Mouse (Mus musculus): ENCODE data around the gene Zfp3.

Zfp3 gene

DNA sequence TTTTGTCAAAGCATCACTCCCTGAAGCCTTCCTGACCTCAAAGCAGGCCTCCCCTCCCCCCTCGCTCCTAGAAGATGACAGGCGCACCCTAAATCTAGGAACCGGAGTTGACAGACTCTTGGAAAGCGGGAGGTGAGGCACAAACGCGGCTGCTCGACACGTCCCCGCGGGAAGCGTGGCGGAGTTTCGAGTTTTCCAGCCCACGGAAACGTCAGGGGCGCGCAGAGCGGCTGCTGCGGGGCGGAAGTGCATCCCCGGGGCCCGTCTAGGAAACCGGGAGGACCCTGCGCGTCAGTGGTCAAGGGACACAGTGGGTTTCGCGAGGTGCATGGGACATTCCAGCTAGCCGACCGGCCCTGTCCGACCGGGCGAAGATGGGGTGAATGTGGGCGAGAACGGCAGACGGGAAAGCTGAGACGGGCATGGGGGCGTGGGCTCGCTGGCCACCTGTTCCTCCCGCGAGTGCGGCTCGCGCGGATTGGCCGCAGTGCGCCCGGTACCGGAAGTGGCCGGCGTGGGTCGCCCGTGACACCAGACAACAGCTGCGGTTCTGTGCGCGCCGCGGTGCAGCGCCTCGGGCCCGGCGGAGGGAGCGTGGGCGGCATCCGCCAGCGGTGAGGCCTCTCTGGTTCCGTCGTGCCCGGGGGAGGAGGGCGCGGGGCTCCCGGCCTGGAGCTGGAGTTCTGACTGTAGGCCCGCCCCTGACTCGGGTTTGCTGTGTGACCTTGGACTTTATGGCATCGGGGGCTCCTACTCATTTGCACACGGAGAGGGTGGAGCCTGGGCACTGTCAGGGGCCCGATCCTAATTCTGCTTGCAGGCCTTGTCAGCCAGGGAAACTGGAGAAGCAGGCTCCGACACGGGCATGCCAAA lies at the start of gene Zfp3:
Gene Zfp3 (plus strand): TSS at position 274 of the 873 bp plus-strand sequence.
- peak; percentile 32 for DNase-seq (ENCODE audit: low read depth, low spot score)

DNA sequence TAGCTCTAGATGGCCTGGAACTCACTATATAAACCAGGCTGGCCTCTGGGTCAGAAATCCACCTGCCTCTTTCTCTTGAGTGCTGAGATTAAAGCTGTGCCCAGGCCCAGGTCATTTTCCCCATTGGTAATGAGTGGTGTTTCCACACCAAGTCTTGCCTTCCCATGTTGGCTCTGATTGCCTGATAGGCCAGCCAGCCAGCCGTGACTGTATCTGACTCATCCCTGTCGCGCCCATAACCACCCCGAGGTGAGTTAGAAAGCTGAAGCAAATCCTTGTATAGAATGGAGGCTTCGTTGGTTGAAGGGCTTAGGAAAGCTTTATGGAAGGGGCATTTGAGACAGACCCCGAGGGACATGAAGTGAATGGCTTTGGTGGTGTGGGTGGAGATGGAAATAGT lies 48.2 kb upstream of the Zfp3 start:
- peak; percentile 81 for DNase-seq (ENCODE audit: low read depth, low spot score)

DNA sequence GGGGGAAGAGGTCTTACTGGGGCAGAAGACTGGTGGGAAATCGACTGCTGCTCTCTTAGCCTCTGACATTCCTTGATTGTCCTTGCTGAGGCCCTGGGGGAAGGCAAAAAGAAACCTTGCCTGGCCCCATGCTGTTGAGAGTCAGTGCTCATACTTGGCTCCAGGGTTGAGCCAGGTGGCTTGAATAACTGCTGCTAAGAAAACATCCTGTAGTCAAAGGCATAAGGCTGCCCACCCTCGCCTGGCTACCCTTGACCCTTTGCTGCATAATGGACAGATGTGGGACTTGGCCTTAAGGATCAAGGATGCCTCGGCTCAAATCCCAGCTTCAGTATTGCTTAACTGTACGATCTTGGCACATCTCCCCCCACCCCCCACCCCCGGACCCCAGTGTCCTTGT lies 45.5 kb upstream of the Zfp3 start:
- no peak for DNase-seq (ENCODE audit: low read depth, low spot score)

DNA sequence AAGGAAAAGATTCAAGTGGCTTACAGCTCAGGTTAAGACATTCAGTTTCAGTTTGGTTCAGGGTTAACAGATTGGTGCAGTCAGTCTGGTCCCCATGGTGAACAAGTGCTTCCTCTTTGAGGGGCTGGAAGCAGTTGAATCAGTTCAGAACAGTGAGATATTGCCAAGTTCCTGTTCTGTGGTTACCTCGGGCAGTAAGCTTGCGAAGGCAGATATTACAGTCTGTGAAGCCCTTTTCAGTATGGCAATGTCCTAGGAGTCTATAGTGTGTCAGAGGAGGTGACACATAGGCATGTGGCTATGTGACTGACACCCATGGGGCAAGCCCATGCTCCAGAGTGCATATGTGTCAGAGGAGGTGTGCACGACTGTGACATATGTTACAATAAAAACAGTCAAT lies 43.4 kb upstream of the Zfp3 start:
- DNase-seq (ENCODE audit: low read depth, low spot score): no peak

DNA sequence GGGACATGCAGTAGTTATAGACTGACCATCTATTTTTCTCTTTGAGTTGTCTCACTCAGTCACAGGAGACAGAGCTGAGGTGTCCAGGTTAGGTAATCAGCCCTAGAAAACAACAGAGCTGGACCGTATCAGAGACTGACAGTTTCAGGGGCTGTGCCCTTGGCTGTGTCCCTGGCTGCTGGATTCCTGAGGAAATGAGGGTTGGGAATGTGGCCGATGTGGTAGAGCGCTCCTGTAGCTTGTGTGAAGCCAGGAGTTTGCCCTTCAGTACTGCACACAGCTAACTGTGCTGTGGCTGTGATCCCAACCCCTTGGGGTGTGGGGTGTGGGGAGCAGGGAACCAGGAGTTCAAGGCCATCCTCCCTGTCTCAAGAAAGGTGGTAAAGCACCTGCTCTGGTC lies 42.9 kb upstream of the Zfp3 start:
- DNase-seq (ENCODE audit: low read depth, low spot score): no peak

DNA sequence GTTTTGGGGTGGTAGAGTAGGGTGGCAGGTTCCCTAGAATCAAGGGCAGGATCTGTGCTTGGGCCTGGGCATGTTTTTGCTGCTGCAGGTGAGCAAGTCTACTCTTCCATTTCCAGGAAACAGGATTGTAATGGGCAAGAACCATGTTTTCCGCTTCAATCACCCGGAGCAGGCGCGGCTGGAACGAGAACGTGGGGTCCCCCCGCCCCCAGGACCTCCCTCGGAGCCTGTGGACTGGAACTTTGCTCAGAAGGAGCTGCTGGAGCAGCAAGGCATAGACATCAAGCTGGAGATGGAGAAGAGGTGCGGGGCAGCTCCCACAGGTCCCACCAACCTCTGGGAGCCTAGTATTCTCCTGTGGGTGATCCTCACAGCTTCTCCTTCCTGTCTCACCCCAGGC lies 39.3 kb upstream of the Zfp3 start:
- no peak for DNase-seq (ENCODE audit: low read depth, low spot score)

DNA sequence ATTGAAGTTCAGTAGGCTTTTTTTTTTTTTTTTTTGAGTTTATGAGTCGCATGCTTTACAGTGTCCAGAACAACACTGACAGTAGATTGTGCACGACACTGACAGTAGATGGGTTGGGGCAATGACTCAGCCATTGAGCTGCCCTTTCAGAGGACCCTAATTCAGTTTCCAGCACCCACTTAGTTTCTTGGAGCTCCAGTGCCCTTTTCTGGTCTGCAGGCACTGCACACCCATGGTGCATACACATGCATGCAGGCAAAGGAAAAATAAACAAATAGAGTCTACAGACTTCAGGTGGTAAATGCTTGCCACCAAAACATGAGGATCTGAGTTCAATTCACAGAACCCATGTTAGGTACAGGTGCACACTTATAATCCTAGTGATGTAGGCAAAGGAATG lies 37.4 kb upstream of the Zfp3 start:
- no peak for DNase-seq (ENCODE audit: low read depth, low spot score)

DNA sequence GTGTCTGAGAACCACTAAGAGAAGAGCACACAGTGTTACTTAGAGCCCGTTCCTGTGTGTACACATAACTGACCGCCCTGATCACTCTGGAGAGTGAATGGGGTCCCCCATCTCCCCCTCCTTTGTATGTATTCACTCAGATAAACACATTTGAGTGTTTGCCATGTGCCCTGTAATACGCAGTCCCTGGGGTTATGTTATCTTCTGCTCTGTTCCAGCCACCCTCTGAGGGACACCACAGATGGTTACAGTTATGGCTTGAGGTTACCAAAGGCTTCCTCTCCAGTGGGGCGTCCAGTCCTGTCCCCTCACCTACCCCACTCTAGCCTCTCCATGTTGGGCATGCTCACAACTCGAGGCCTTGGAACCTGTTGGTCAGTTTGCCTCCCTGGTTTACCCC lies 36.6 kb upstream of the Zfp3 start:
- no peak for DNase-seq (ENCODE audit: low read depth, low spot score)

DNA sequence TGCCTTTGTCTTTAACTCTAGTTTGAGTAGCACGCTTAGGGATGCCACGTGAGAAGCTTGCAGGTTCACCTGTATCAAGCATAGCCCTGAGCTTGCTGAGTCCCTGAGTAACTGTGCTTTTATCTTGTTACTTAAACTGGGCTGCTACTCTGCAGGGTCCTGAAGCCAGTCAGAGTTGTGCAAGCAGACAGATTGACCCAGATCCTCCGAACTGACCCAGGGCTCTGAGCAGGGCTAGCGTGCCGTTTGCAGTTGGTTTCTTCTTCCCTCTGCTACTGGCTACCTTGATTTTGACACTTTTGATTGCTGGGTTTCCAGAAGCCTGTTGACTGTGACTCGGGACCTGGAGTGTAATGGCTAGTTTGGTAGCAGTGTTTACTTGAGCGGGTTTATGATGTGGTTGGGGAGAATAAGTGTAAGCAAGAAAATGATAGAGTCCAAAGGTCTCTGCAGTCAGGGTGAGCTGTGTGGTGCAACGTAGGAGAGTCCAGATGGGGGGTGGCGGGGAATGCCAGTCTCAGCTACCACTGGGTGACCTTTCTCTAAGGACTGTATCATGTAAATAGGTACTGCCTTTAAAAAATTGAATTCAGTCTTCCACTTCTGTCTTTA lies 33.5 kb upstream of the Zfp3 start:
- no peak for DNase-seq (ENCODE audit: low read depth, low spot score)

DNA sequence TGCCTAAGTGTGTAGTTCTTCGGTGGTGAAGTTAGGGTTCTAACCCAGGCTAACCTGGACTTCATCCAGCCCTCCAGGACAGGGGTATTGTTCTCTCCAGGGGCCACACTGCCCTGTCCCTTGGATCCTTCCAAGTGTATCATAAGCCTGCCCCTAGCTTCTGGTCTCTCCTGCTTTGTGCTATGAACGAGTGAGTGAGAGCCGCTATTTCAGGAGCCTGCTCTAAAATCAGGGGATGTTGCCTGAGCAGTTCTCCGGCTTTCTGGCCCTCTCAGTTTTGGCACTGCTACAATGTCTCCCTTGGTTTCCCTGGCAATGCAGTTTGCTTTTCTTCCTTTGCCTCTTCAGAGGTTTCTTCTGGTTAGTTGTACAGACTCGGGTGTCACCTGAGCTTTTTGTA lies 32.8 kb upstream of the Zfp3 start:
- DNase-seq (ENCODE audit: low read depth, low spot score): no peak

DNA sequence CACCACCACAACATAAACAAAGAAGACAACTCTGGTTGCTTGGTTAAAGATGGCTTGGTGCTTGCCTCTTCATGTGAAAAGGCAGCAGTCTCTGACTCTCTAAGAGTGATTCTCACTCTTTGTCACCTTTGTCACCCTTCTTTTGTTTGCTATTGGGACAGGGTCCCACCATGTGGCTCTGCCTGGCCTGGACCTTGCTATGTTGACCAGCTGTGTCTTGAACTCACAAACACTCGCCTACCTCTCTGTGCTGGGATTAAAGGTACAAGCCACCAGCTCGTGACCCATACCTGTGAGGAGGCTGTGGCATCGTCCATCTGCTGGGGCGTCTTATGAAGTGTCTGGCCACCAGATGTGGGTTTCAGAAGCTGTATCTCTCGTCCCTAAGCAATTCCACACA lies 30.8 kb upstream of the Zfp3 start:
- no peak for DNase-seq (ENCODE audit: low read depth, low spot score)

DNA sequence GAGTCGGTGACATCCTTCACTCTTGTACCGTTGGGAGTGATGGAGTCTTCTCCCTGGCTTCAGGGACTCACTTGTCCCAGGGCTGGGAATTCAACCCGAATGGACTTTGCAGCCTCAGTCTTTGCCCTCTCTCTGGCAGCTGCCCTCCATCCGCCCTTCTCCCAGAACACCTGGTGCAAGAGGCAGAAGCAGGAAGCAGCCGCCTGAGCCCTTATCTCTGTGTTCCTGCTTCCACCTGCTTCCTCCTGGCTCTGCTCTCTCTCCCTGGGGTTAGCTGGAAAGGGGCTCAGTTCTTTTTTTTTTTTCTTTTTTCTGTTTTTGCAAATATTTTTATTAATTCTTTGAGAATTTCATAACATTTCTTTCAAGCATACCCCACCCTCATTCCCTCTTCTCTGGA lies 26.3 kb upstream of the Zfp3 start:
- DNase-seq (ENCODE audit: low read depth, low spot score): no peak

DNA sequence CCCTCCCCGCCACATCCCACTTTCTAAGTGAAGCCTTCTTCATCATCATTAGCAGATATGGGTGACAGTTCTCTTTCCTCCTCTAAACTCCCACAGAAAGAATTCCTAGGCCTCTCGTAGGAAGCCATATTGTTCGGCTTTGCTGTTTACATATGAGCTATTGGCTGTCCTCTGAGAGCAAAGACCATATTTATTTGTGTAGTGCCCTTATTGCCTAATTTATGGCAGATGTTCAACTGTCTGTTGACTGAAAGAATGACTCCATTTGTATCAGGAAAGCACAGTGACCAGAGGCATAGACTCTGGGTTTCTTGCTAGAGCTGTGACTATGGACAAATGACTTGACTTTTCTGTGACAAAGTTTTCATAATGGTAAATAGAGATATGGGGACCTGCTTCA lies 22.4 kb upstream of the Zfp3 start:
- DNase-seq (ENCODE audit: low read depth, low spot score): no peak

DNA sequence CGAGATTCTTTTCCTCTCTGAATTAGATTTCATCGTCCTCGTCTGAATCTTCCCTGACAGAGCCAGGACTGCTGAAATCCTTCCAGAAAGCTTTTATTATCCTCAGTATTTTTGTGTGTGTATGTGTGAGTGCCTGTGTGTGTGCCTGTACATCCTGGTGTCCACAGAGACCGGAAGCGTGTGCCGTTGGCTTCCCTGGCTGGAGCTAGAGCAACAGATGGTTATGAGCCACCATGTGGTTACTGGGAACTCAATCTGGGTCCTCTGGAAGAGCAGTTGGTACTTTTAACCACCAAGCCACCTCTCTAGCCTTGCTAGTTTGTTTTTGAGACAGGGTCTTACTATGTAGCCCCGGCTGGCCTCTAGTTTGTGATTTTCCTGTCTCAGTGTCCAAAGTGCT lies 21.9 kb upstream of the Zfp3 start:
- DNase-seq (ENCODE audit: low read depth, low spot score): no peak

DNA sequence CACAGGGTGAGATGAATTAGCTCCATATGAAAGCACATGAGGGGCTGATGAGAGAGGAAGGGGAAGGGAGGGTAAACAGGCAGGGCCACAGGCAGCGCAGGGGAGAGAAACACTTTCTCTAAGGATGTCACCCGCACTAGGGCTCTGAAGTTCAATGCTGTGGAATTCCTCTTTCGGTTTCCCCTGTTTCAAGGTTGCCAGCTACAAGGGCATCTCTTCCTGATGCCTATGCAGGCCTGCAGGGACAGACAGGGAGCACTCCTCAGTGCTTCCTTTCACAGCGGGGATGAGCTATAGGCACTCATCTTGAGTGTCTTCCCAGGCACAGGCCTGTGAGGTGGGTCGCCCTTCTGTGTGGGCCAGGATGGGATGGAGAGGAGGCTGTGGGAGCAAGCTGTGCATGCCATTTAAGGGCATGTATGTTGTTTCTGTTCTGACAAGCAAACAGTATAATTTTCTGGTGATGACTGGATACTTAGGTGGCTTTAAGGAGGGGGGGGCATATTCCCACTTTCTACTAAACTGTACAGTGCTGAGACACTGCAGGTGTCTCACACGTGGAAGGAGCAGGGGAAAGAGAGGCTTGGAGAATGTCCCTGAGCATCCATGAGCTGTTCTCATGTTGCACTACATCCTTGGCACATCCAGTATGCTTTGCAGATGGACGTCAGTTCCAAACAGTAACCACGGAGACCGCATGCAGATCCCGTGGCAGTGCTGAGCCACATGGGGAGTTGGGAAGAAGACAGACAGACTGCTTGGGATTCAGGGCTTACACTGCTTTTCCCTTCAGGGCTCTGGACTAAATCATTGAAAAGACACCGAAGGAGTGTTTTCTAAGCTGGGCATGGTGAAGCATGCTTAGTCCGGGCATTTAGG lies 21.2 kb upstream of the Zfp3 start:
- no peak for DNase-seq (ENCODE audit: low read depth, low spot score)

DNA sequence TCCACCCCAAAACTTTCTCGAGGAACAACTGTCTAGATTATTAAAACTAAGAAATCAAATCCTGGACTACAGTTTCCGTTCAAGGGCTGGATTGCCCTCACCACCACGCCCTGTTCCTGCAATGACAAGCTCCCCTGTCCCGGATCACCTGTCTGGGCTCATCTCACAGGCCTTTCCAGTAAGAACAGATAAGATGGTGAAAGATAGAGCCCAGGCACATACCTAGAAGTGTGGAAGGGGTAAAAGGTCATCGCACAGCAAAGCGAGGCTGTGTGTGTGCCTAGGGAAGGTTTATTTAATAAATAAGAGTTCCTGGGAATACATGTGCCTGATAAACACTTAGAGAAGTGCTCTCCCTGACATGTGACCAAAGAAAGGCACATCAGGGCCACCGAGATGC lies 18.4 kb upstream of the Zfp3 start:
- no peak for DNase-seq (ENCODE audit: low read depth, low spot score)

DNA sequence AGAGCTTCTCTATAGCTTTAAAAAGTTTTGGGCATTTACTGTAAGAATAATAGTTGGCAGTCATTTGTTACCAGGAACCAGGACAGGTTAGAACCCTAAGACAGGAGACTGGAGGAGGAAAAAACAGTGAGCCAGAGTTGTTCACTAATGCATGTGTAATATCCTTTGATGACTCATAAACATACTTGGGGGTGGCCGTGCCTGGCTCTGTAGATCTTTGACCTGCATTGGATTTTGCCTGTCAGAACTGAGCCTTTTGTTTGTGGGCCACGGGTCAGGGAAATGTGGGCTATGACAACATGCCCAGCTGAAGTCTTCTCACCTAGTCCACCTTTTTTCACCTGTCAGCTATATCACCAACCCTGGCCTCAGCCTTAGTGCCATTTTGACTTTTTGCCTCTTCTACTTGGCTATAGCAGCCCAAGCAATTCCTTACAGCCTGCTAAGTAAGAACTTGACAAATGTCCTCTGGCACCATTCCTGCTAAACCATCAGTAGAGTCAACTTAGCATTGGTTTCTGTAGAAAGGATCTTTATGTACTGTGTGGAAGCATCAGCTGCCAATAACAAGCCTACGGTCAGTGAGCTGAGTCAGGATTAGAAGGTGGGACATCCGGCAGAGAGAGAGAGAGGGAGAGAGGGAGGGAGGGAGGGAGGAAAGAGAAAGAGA lies 16.0 kb upstream of the Zfp3 start:
- peak; percentile 72 for DNase-seq (ENCODE audit: low read depth, low spot score)

DNA sequence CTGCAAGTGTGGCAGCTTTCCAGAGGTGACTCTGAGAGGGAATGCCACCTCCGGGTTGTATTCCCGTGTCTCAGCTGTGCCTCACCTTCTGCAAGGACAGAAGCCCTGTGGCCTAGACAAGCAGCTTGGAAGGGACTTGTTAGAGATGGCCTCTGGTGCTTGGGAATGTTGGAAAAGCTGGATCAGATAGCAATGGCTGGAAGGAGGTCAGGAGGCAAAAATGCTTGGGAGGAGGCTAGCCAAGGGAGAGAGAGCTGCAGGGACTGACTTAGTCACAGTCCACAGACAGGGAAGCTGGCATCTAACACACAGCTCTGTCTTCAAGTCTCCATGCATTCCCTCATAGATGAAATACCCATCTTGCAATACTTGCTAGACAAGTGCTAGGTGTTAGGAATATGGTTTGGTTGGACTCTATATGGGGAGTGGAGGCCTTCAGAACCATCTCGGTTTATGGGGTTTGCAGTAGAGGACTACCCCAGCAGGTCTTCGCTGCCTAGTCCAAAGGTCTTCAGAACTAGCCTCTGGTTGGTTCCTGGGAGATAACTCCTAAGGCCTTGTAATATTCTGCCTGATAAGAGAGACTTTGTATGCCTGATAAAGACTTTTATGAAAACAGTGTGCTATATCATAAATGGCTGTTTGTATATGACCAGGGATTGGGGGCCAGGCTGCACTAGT lies 11.5 kb upstream of the Zfp3 start:
- DNase-seq (ENCODE audit: low read depth, low spot score): no peak

DNA sequence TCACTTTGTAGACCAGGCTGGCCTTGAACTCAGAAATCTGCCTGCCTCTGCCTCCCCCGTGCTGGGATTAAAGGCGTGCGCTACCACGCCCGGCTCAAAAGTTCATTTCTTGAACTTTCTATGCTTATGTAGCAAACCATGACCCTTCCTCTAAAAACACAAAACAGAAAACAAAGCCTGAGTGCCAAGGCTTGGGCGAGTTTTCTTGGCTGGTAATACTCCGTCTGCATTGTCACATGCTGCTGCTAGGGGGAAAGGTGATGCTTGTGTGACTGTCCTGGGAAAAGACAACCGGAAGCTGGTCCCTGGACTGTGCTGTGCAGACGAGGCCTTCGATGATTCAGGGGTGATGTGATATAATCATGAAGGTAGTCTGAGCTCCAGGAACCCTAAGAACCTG lies 10.9 kb upstream of the Zfp3 start:
- no peak for DNase-seq (ENCODE audit: low read depth, low spot score)

DNA sequence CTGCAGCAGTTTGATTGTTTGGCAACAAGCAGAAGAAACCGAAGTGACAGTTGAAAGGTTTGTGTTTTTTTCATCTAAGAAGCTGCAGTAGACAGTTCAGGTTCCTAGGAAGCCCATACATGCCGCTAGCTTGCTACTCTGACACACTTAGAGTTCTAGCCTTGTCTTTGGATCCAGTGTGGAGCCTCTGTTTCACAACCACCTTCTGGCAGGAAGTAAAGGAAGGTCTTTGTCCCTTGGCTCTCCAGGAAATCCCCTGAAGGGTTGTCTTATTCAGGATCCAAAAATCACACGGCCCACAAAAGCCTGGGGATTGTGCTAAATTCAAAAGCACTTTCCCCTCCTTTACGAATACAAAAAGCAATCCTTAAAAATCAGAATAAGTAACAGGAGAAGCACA lies 9.5 kb upstream of the Zfp3 start:
- peak; percentile 19 for DNase-seq (ENCODE audit: low read depth, low spot score)

DNA sequence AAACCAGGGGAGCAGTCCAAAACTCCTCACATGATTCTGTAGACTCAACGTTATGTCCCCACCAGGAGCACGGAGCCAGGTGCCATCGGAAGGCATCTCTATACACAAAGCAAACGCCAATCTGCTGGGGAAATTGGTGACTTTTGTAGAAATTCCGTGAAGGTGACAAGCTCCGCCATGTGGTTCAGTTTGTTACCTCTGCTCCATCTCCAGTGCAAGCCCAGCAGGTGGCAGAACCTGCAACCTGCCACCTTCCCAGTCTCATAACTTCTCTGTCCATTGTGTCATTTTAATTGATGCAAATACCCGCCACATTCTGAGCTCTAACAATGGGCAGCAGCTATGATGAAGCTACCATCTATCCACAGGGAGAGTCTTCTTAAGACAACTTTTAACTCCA lies 9.1 kb upstream of the Zfp3 start:
- no peak for DNase-seq (ENCODE audit: low read depth, low spot score)

All from 3T3-L1 (cell line).